Mouse (Mus musculus): ENCODE measurements at regions not wholly inside any gene's neighbourhood (a gene's known extent, or its start where the extent isn't known, plus 50 kb on each side); places are given as distances from the start of the nearest gene placed in this dataset.
A peak's percentile ranks its signal among the peaks of the same experiment; 100 is the strongest.

DNA sequence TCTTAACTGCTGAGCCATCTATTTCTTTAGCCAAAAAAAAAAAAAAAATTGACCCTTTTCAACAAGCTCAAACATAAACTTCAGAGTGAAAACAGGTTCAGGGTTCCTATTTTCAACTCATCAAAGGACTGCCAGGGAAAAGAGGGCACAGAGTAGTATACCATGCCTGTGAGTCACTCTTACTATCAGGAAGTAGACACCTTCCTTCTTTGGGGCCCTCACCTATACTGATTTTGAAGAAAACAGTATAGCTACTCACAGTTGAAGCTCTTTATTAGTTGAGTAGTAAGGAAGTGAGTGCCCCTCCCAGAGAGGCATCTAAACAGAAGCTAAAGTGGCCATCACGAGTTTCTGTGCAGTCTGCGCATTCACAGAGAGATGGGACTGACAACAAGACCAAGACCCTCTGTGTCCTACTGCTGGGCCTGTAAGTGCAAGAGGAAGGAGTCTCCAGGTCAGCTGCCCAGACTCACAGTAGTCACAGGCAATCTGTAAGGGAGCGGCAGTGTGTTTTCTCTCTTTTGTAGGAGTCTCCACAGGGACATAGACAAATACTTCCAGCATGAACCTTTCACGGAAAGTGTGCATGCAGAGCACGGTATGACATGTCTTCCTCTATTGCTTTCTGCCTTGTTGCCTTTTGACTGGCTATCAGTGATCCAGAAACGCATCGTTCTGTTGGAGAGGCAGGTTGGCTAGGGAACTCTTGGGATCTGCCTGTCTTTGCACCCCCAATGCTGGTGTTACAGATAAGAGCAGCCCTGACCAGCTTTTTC is 303.8 kb upstream of the Zmiz1 start:
- 47% methylated on average over 7 of the region's 7 CpGs for WGBS
- H3K36me3 ChIP-seq (ENCODE audit: control insufficient read depth, insufficient read depth, low read length) = no peaks in the 10 kb centered on the region
- no peak for ATAC-seq (ENCODE audit: low read depth)
- H3K4me2 ChIP-seq (ENCODE audit: low read depth, low read length) = no peak overlapping the region
- H3K27ac ChIP-seq (ENCODE audit: low read length) = no peak overlapping the region
- peaks cover 17% of the 10 kb centered on the region for H3K4me1 ChIP-seq (replicated peaks; ENCODE audit: control insufficient read depth, insufficient read depth, low read length)
- no peak overlapping the region for H3K9ac ChIP-seq (ENCODE audit: low read length)
- no peaks in the 10 kb centered on the region for H3K9me3 ChIP-seq (ENCODE audit: control insufficient read depth, low read length)
- H3K4me3 ChIP-seq (ENCODE audit: low read length) = no peak overlapping the region
- H3K27me3 ChIP-seq (ENCODE audit: control insufficient read depth, insufficient read depth, low read depth, low read length) = no peaks in the 10 kb centered on the region

DNA sequence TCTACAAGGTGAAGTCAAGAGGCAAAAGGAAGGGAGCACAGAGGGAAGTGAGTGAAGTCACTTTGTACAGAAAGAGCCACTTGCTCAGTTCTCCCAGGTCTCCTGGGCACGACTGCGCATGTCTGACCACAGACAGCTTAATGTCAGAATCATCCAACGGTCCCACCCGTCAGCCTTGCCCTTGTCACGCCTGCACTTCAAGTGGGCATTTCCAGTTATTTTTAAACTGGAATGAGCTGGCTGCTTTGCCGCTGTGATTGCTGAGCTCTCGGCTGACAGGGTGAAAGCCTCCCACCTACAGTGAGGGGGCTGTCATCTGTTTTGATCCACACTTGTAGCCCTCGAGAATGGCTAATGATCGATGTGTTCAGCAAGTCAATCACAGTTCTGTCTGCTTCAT is 302.8 kb upstream of the Zmiz1 start:
- 31% methylated on average over 9 of the region's 9 CpGs for WGBS
- Histone ChIP-seq H3K27me3 (ENCODE audit: control insufficient read depth, insufficient read depth, low read depth, low read length) (no peaks in the 10 kb centered on the region), H3K9me3 (ENCODE audit: control insufficient read depth, low read length) (no peaks in the 10 kb centered on the region), H3K36me3 (ENCODE audit: control insufficient read depth, insufficient read depth, low read length) (no peaks in the 10 kb centered on the region), H3K4me2 (ENCODE audit: low read depth, low read length) (no peak overlapping the region), H3K4me3 (ENCODE audit: low read length) (no peak overlapping the region), H3K9ac (ENCODE audit: low read length) (peak overlapping the region; percentile 23; the same call in 1 of the 2 replicates), H3K4me1 (replicated peaks; ENCODE audit: control insufficient read depth, insufficient read depth, low read length) (peaks cover 17% of the 10 kb centered on the region), H3K27ac (ENCODE audit: low read length) (no peak overlapping the region)
- ATAC-seq (ENCODE audit: low read depth) = peak; percentile 29; the same call in 1 of the 2 replicates

DNA sequence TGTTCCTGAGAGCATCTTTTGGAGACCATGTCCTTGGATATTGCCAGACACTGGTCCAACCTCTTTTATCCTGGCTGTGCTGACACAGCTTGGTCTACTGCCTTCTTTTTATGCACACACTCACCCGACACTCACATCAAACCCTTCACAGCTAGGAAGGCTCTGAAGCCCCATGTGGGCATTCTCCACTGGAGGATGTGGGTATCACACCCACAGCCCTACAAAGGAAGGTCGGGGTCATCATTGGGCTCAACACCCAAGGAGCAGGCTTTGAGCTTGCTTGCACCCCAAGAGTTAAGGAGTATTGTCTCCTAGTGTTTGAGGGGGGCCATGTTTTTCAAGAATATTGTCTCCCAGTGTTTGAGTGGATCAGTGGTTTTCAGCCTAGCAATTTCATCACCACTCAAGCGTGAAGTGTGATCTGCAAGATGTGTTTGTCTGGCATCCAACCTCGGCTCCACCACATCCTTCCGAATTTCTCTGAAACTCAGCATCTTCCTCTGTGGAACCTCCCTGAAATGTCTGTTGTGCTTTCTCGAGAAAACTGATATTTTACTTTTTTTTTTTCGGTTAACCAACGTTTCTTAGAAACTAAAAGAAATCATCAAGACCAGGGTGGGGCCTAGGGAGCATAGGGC is 297.2 kb upstream of the Zmiz1 start:
- Histone ChIP-seq H3K4me3 (ENCODE audit: low read length) (no peak overlapping the region), H3K36me3 (ENCODE audit: control insufficient read depth, insufficient read depth, low read length) (no peaks in the 10 kb centered on the region), H3K27ac (ENCODE audit: low read length) (no peak overlapping the region), H3K9ac (ENCODE audit: low read length) (no peak overlapping the region), H3K9me3 (ENCODE audit: control insufficient read depth, low read length) (no peaks in the 10 kb centered on the region), H3K4me2 (ENCODE audit: low read depth, low read length) (no peak overlapping the region), H3K27me3 (ENCODE audit: control insufficient read depth, insufficient read depth, low read depth, low read length) (no peaks in the 10 kb centered on the region), H3K4me1 (replicated peaks; ENCODE audit: control insufficient read depth, insufficient read depth, low read length) (no peaks in the 10 kb centered on the region)
- ATAC-seq (ENCODE audit: low read depth) = no peak
- 71% methylated on average over 8 of the region's 8 CpGs for WGBS

DNA sequence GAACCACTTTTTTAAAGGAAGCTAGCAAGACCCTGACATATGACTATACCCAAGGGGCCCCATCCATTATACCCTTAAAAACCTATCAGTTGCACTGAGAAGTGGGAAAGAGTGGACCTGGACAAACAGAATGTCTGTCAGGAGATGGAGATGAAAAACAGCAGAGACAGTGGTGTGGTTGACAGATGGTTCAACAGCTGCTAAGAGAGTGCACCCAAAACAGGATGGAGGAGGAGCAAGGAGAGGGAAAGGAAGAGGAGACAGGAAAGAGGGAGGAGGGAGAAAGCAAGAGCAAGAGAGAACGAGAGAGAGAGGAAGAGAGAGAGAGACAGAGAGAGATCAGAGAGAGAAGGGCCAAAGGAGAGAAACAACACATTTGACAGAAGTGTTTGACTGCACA is 292.8 kb upstream of the Zmiz1 start:
- Histone ChIP-seq H3K9me3 (ENCODE audit: control insufficient read depth, low read length) (no peaks in the 10 kb centered on the region), H3K9ac (ENCODE audit: low read length) (no peak overlapping the region), H3K4me2 (ENCODE audit: low read depth, low read length) (no peak overlapping the region), H3K27ac (ENCODE audit: low read length) (no peak overlapping the region), H3K4me3 (ENCODE audit: low read length) (no peak overlapping the region), H3K4me1 (replicated peaks; ENCODE audit: control insufficient read depth, insufficient read depth, low read length) (peaks cover 8% of the 10 kb centered on the region; the same call in 1 of the 2 replicates), H3K36me3 (ENCODE audit: control insufficient read depth, insufficient read depth, low read length) (no peaks in the 10 kb centered on the region), H3K27me3 (ENCODE audit: control insufficient read depth, insufficient read depth, low read depth, low read length) (no peaks in the 10 kb centered on the region)
- ATAC-seq (ENCODE audit: low read depth) = no peak
- WGBS = 33% methylated on average over 1 of the region's 1 CpGs

DNA sequence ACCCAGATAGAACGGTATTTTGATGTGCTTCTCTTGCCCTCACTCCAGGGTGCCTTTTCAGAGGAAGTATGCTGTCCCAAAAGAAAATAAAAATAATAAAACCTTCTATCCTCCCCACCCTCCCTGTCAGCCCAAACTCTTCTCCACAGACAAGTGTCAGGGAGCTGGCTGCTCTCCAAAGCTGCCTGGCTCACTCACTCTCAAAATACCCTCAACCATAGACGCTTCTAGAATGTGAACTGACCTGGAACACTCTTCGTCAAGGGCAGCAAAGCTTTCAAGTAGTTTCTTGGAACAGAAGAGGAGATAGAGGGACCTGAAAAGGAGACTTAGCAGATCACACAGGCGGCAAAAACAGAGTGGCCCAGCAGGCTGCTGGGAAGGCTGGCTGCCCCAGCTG is 291.4 kb upstream of the Zmiz1 start:
- Histone ChIP-seq H3K4me1 (replicated peaks; ENCODE audit: control insufficient read depth, insufficient read depth, low read length) (peaks cover 8% of the 10 kb centered on the region; the same call in 1 of the 2 replicates), H3K9ac (ENCODE audit: low read length) (no peak overlapping the region), H3K27ac (ENCODE audit: low read length) (no peak overlapping the region), H3K36me3 (ENCODE audit: control insufficient read depth, insufficient read depth, low read length) (no peaks in the 10 kb centered on the region), H3K9me3 (ENCODE audit: control insufficient read depth, low read length) (no peaks in the 10 kb centered on the region), H3K4me3 (ENCODE audit: low read length) (no peak overlapping the region), H3K27me3 (ENCODE audit: control insufficient read depth, insufficient read depth, low read depth, low read length) (no peaks in the 10 kb centered on the region), H3K4me2 (ENCODE audit: low read depth, low read length) (no peak overlapping the region)
- WGBS = 38% methylated on average over 4 of the region's 4 CpGs
- no peak for ATAC-seq (ENCODE audit: low read depth)

DNA sequence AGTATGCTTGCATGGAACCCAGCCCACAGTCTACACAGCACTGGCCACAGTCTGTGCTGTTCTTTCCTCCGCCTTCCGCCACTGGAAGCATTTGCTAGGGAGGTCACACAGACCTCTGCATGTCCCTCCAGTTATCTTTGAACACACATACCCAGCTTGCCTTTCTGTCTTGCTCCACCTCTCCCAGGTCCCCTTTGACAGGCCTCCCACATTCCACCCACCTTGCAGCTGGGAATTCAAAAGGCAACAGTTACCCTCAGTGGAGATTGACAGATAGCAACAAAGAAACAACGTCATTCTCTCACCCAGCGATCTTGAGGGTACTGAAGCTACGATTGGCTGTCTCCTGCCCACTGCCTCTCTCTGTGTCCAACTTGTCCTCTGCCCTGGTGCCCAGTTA is 290.7 kb upstream of the Zmiz1 start:
- Histone ChIP-seq H3K27ac (ENCODE audit: low read length) (no peak overlapping the region), H3K4me3 (ENCODE audit: low read length) (no peak overlapping the region), H3K4me1 (replicated peaks; ENCODE audit: control insufficient read depth, insufficient read depth, low read length) (peaks cover 8% of the 10 kb centered on the region; the same call in 1 of the 2 replicates), H3K27me3 (ENCODE audit: control insufficient read depth, insufficient read depth, low read depth, low read length) (no peaks in the 10 kb centered on the region), H3K36me3 (ENCODE audit: control insufficient read depth, insufficient read depth, low read length) (no peaks in the 10 kb centered on the region), H3K9me3 (ENCODE audit: control insufficient read depth, low read length) (no peaks in the 10 kb centered on the region), H3K4me2 (ENCODE audit: low read depth, low read length) (no peak overlapping the region), H3K9ac (ENCODE audit: low read length) (no peak overlapping the region)
- WGBS = 51% methylated on average over 5 of the region's 5 CpGs
- ATAC-seq (ENCODE audit: low read depth) = peak; percentile 26; the same call in 1 of the 2 replicates

DNA sequence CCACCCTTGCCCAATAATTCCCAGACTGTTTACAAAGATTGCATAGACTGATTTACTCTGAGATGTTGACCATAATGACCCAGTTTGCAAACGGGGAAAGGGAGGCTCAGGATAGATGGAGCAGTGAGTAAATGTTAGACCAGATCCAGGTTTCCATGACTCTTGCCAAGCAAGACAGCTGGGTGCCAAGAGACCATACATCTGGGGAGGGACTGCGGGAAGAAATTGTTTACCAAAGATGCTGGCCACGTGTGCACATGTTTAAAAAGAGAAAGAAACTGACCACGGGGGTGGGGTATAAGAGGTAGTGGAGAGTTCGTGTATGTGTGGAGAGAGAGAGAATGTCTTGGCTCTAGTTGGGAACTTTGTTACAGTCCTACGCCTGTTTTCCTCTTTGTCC is 285.7 kb upstream of the Zmiz1 start:
- WGBS = 33% methylated on average over 6 of the region's 6 CpGs
- peaks cover 3% of the 10 kb centered on the region; the same call in 1 of the 2 replicates for H3K4me1 ChIP-seq (replicated peaks; ENCODE audit: control insufficient read depth, insufficient read depth, low read length)
- no peaks in the 10 kb centered on the region for H3K27me3 ChIP-seq (ENCODE audit: control insufficient read depth, insufficient read depth, low read depth, low read length)
- no peaks in the 10 kb centered on the region for H3K36me3 ChIP-seq (ENCODE audit: control insufficient read depth, insufficient read depth, low read length)
- no peak overlapping the region for H3K4me2 ChIP-seq (ENCODE audit: low read depth, low read length)
- no peak overlapping the region for H3K27ac ChIP-seq (ENCODE audit: low read length)
- peak; percentile 34; the same call in 1 of the 2 replicates for ATAC-seq (ENCODE audit: low read depth)
- no peaks in the 10 kb centered on the region for H3K9me3 ChIP-seq (ENCODE audit: control insufficient read depth, low read length)
- H3K9ac ChIP-seq (ENCODE audit: low read length) = no peak overlapping the region
- no peak overlapping the region for H3K4me3 ChIP-seq (ENCODE audit: low read length)

DNA sequence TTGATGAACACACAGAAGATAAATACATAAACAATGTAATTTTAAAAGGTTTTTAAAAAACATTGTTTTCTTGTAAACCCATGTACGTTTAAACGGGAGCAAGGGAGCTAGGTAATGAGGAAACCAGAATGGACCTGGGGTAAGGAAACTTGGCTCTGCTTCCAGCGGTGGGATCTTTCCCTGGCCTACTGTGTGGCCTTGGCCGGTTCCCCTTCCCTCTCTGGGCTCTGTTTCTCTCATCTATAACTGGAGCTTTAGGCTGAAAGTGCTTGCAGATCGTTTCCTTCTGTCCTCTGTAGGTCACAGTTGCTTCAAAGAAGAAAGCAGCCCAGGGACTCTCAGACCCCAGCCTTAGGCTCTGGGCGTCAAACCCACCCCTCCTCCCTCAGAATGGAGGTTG is 285.1 kb upstream of the Zmiz1 start:
- Histone ChIP-seq H3K36me3 (ENCODE audit: control insufficient read depth, insufficient read depth, low read length) (no peaks in the 10 kb centered on the region), H3K27ac (ENCODE audit: low read length) (no peak overlapping the region)
- ATAC-seq (ENCODE audit: low read depth) = no peak

DNA sequence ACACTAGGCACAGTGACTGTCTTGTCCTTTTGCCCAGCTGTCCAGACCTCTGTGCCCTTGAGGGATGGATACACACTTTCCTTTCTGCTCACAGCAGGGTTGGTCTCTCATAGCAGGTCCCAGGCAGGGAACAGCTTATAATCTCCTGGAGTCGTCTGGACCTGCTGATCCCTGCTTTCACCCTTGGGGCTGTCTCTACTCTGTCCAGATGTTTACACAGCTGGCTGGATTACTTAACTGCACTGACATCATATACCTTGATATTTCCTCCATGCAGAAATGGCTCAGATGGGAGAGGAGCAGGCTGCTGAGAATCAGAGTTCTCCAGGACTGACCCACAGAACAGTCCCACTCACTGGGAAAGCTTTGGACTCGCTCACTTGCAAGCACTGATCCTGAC is 284.6 kb upstream of the Zmiz1 start:
- Histone ChIP-seq H3K27ac (ENCODE audit: low read length) (no peak overlapping the region), H3K4me3 (ENCODE audit: low read length) (no peak overlapping the region), H3K9ac (ENCODE audit: low read length) (no peak overlapping the region), H3K4me2 (ENCODE audit: low read depth, low read length) (no peak overlapping the region), H3K36me3 (ENCODE audit: control insufficient read depth, insufficient read depth, low read length) (no peaks in the 10 kb centered on the region), H3K4me1 (replicated peaks; ENCODE audit: control insufficient read depth, insufficient read depth, low read length) (peaks cover 2% of the 10 kb centered on the region; the same call in 1 of the 2 replicates), H3K27me3 (ENCODE audit: control insufficient read depth, insufficient read depth, low read depth, low read length) (no peaks in the 10 kb centered on the region), H3K9me3 (ENCODE audit: control insufficient read depth, low read length) (no peaks in the 10 kb centered on the region)
- 51% methylated on average over 2 of the region's 2 CpGs for WGBS
- no peak for ATAC-seq (ENCODE audit: low read depth)

More for the DNA sequence above, 285.1 kb upstream of the Zmiz1 start:
- no peak overlapping the region for H3K4me3 ChIP-seq (ENCODE audit: low read length)
- no peak overlapping the region for H3K9ac ChIP-seq (ENCODE audit: low read length)
- H3K27me3 ChIP-seq (ENCODE audit: control insufficient read depth, insufficient read depth, low read depth, low read length) = no peaks in the 10 kb centered on the region
- no peaks in the 10 kb centered on the region for H3K9me3 ChIP-seq (ENCODE audit: control insufficient read depth, low read length)
- WGBS = 51% methylated on average over 6 of the region's 6 CpGs
- H3K4me2 ChIP-seq (ENCODE audit: low read depth, low read length) = no peak overlapping the region
- H3K4me1 ChIP-seq (replicated peaks; ENCODE audit: control insufficient read depth, insufficient read depth, low read length) = peaks cover 2% of the 10 kb centered on the region; the same call in 1 of the 2 replicates
